Mouse (Mus musculus): Measurements from ENCODE around the gene Cpeb3. TPM values are rescaled to one million over a fixed set of nuclear protein-coding genes. Genes with fewer than 3 reads are reported as not detected.
"Not testable (repeated sequence)": the region's sequence is repeated elsewhere in the genome, so short reads cannot be mapped to it uniquely, and the experiment has no call there.

Cpeb3 gene
- total RNA-seq, 2 experiments from 2014 or later, result 73.2 to 80.7 TPM

- DNase-seq, result no peak
Observed at GRCm38 (mm10) chr19:37145846-37146245, 62.6 kb downstream of the Cpeb3 start.

- no peak for DNase-seq
Observed at GRCm38 (mm10) chr19:37145401-37145800, 63.0 kb downstream of the Cpeb3 start.

- no peak for DNase-seq
Observed at GRCm38 (mm10) chr19:37141623-37142022, 66.8 kb downstream of the Cpeb3 start.

- no peak for DNase-seq
Observed at GRCm38 (mm10) chr19:37137133-37137532, 71.3 kb downstream of the Cpeb3 start.

- DNase-seq, result not testable (repeated sequence)
Observed at GRCm38 (mm10) chr19:37135459-37135858, 72.9 kb downstream of the Cpeb3 start.

- no peak for DNase-seq
Observed at GRCm38 (mm10) chr19:37133666-37134065, 74.7 kb downstream of the Cpeb3 start.

GRCm38 (mm10) chr19:37131660-37132059, 76.7 kb downstream of the Cpeb3 start:
- no peak for DNase-seq

- no peak for DNase-seq
Observed at GRCm38 (mm10) chr19:37128461-37128860, 79.9 kb downstream of the Cpeb3 start.

- DNase-seq, result no peak
Observed at GRCm38 (mm10) chr19:37127018-37127567, 81.3 kb downstream of the Cpeb3 start.

- no peak for DNase-seq
Observed at GRCm38 (mm10) chr19:37124961-37125360, 83.4 kb downstream of the Cpeb3 start.

- DNase-seq, result no peak
Observed at GRCm38 (mm10) chr19:37119281-37119680, 89.1 kb downstream of the Cpeb3 start.

- no peak for DNase-seq
Observed at GRCm38 (mm10) chr19:37115824-37116223, 92.6 kb downstream of the Cpeb3 start.

GRCm38 (mm10) chr19:37115374-37115773, 93.0 kb downstream of the Cpeb3 start:
- DNase-seq, result no peak

- DNase-seq, result no peak
Observed at GRCm38 (mm10) chr19:37111831-37112230, 96.6 kb downstream of the Cpeb3 start.

- no peak for DNase-seq
Observed at GRCm38 (mm10) chr19:37110494-37110893, 97.9 kb downstream of the Cpeb3 start.

GRCm38 (mm10) chr19:37109853-37110252, 98.5 kb downstream of the Cpeb3 start:
- DNase-seq, result no peak

GRCm38 (mm10) chr19:37100689-37101088, 107.7 kb downstream of the Cpeb3 start:
- no peak for DNase-seq

- DNase-seq, result no peak
Observed at GRCm38 (mm10) chr19:37095666-37096330, 112.6 kb downstream of the Cpeb3 start.

- no peak for DNase-seq
Observed at GRCm38 (mm10) chr19:37093181-37093580, 115.2 kb downstream of the Cpeb3 start.

- no peak for DNase-seq
Observed at GRCm38 (mm10) chr19:37090146-37091061, 118.0 kb downstream of the Cpeb3 start.

- no peak for DNase-seq
Observed at GRCm38 (mm10) chr19:37088043-37088748, 120.2 kb downstream of the Cpeb3 start.

GRCm38 (mm10) chr19:37084546-37084945, 123.9 kb downstream of the Cpeb3 start:
- DNase-seq, result no peak

GRCm38 (mm10) chr19:37081467-37081866, 126.9 kb downstream of the Cpeb3 start:
- DNase-seq, result no peak

Measured in layer of hippocampus, postnatal 36 days (tissue).